Mouse (Mus musculus) heart, adult 18-20 months (tissue): ENCODE measurements around the gene Arv1. TPM values are rescaled to one million over a fixed set of nuclear protein-coding genes. Genes with fewer than 3 reads are reported as not detected.
A peak's percentile ranks its signal among the peaks of the same experiment; 100 is the strongest.

Experiments used
- DNase-seq, 2 experiments: peaks; one replicate each; pipeline ENCODE4 v3.0.0; 2021 to 2022; ENCODE audit warnings: mixed read lengths in 1 of 2
- long read RNA-seq, 2 experiments: library from polyadenylated mRNA; stranded (forward); transcript quantifications; one replicate each; pipeline ENCODE4 v2.0.0; 2021
- total RNA-seq, 2 experiments: library from RNA; stranded (reverse); gene quantifications; 2 replicates each; pipeline ENCODE4 v1.2.3; 2021

Gene Arv1
- 1 to 10 TPM; 3.6 to 4.0 TPM for total RNA-seq
- long read RNA-seq, experiment 1, partial matches to known transcripts: 2 of 5 reads
- long read RNA-seq, experiment 1, other reads (novel, unspliced or antisense): 2 of 5 reads
- long read RNA-seq, experiment 2, partial matches to known transcripts: 0 of 2 reads
- long read RNA-seq, experiment 2, other reads (novel, unspliced or antisense): 1 of 2 reads

- peak; percentile 95 to 98 for DNase-seq
Measured at GRCm38 (mm10) chr8:124721862-124722515, at the start of gene Arv1, which contains the start of gene Ttc13. Gene Arv1 (plus strand): TSS chr8:124722139. Gene Ttc13 (minus strand): TSS chr8:124721983.

DNA sequence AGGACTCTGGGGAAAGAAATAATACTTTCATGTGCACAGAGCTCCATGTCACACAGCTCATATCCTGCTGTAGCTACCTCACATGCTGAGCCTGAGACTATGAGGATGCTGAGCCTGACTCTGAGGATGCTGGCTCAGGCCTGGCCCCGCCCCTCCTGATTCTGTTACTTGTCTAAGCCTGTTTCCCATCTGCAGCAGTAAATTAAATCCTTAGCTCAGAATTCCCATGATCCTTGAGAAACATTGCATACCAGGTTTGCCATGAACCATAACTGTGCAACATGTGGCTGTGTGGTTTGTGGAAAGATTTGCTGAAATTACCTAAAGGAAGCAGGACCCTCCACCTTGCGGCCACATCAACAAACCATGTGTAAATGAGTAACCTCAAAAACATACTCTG is 49.6 kb upstream of the Arv1 start:
- DNase-seq: no peak

DNA sequence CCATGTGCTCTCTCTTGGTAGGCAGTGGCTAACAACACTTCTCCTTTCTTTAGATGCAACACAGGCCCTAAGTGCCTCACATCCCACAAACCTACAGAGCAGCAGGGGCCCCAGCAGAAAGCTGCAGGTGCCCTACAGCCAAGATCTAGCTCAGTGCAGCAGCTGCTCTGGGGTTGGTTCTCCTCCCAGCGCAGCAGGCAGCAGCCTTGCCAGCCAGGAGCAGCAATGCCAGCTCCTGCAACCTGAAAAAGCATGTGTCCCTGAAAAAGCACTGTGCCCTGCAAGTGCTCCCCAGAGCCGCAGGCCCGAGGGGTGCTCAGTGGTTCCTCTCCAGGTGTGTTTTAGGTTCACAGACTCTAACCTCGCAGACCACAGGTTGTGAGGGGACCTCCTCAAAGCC is 45.3 kb upstream of the Arv1 start:
- DNase-seq: no peak

- no peak for DNase-seq
Measured at GRCm38 (mm10) chr8:124677078-124677477, 44.9 kb upstream of the Arv1 start.

- DNase-seq: peak; percentile 76 to 89
Measured at GRCm38 (mm10) chr8:124677486-124677885, 44.5 kb upstream of the Arv1 start.

DNA sequence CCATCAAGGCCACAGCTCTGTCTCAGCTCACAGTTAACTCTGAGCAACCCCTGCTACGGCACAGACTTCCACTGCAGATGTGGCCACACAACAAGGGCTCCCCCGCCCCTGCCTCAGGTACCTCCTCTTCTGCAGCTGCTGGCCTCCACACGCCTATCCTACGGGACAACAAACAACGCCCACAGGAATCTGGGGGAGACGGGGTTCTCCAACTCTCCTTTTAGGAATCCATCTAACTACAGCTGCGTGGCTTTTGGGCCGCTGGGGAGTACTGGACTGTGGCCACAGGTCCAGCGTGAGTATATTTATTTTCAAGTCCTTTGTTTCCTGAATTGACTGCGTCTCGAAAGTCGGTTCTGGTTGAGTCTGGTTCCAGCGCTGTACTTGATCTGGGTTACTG is 43.7 kb upstream of the Arv1 start:
- no peak for DNase-seq

DNA sequence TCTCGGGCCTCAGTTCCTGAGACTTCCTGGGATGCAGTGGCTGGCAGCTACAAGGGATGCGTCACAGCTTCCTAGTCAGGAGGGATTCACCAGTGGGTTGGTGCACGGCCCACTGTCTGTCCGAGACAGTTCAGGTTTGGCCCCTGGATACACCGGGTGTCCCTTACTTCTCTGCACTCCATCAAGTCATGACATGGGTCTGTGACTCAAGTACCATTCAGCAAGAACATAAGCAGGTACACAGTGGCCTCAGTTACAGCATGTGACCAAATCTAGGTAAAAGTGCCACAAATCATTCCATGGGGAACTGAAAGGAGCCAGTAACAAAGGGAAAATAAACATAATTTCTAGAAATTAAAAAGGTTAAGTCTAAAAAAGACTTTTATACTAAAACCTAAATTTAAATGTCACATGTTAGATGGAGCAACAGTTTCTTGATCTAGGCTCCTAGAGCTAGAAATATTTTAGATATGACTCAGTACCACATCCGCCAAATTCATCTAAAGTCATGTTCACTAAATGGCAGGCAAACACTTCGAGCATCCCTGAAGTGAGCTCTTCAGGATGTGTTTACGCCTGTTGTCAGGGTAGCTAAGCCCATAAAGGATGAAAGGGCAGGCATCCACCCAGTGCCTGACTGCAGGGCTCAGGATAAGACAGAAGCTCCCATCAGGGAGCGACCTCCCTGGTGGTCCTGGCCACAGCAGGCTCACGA is 40.7 kb upstream of the Arv1 start:
- no peak for DNase-seq

GRCm38 (mm10) chr8:124681792-124682157 is 40.2 kb upstream of the Arv1 start:
- DNase-seq: no peak

GRCm38 (mm10) chr8:124682218-124682617 is 39.7 kb upstream of the Arv1 start:
- DNase-seq: no peak

GRCm38 (mm10) chr8:124688899-124689298 is 33.0 kb upstream of the Arv1 start:
- DNase-seq: no peak

DNA sequence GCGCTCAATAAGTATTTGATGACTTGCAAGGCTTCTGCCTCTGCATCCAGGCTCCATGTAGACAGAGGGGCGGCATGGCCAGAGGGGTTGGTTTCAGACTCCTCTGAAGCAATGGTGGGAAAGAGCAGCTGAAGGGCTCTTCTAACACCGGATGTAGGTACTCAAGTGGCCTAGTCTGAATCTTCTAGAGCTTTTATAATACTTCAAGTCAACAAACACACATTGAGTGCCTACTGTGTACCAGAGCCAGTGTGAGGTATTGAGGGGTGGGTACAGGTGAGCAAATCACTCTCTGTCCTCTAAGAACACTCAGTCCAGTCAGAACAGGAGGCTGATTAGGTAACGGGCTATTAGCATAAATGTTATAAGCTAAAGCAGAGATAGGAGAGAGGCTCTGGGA is 30.2 kb upstream of the Arv1 start:
- no peak for DNase-seq

DNA sequence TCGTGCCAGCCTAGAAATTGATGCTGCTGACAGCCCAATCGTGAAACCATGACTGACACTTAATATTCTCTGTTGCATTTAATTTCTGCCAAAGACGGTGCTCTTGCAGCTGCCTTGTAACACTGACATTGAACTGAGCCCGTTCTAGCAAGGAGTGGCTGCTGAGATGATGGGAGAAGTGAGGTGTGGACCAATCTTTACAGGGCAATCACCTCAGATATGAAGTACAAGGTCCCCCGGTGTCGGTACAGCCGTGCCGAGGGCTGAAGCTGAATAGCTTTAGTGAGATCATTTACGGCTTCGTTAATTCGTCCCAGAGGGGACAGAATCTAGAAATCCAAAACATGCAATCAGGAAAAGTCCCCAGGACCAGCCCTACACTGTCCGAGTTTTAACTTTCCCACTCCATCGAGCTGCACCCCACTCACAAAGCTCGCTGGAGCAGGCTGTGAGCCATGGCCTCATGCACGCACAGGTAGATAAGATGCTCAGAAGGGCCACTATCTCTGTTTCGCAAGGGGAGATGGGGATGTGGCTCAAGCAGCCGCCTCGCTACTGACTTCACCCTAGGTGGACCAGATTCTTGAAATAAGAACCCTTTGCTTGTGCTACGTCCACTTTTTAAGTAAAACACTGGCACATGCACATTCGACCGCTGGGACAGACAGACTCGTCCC is 26.4 kb upstream of the Arv1 start:
- no peak for DNase-seq

DNA sequence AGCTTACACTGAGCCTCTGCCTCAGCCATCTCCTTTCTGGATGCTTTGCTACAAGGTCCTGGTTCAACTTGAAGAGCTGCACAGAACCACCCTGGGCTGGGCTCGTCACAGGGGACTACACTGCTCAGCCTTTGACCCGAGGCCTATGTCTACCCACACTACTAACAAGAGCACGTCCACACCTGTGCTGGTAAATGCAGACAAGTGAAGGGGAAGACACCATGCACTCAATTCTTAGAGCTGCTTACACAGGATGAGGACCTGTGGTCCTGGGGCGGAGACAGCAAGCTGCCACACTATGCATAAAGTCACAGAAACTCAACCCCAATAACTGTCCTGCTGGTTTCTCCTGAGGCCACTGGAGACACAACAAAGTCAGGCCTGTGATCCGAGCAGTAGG is 21.7 kb upstream of the Arv1 start:
- DNase-seq: no peak

DNA sequence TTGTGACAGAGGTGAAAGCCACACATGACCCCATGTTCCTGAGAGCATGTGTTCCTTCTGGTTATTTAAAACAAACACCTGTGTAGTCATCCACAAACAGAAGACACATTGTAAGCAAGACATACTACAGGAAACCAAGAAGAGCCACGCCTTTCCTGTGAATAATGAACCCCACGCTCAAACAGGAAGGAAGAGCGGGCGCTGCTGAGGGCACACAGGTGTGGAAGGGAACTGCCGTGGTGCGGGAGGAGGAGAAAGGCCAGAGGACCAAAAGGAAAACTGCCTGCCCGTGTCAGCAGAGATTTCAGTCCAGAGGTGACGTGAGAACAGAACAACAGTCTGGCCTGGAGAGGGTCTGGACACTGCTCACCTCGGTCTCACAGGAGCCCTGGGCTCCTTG is 20.9 kb upstream of the Arv1 start:
- peak in 1 of 2 experiments; percentile 39 for DNase-seq

- no peak for DNase-seq
Measured at GRCm38 (mm10) chr8:124702183-124702582, 19.8 kb upstream of the Arv1 start.

DNA sequence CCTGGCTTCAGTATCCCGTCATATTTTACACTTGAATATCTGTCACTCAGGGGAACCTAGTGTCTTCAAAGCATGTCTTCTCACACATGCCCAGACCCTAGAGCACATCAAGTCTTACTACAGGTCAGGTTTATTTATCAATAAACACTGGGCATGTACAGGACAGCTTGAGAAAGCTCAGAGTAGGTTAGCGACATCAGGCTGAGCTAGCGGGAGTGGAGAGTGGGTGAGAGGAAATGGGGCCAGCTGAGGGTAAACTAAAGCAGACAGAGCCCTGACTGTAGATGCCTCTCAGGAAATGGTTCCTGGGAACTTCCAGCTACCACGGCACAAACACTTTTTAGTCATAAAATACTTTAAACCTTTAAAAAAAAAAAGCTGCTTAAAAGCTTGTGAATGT is 18.4 kb upstream of the Arv1 start:
- no peak for DNase-seq

GRCm38 (mm10) chr8:124704376-124704775 is 17.6 kb upstream of the Arv1 start:
- DNase-seq: peak in 1 of 2 experiments; percentile 55

DNA sequence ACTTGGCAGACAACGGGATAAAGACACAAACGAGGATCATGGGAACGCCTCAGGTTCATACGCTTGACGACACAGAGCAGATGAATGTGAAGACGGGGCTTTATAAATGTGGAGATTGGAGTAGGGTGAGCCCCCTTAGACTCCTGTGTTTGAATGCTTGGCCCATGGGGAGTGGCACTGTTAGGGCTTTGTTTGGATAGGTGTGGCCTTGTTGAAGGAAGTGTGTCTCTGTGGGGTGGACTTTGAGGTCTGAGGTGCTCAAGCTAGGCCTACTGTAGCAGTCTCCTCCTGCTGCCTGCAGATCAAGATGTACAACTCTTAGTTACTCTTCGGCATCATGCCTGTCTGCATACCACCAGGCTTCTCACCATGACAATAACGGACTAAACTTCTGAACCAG is 16.1 kb upstream of the Arv1 start:
- DNase-seq: no peak

- no peak for DNase-seq
Measured at GRCm38 (mm10) chr8:124713207-124713606, 8.7 kb upstream of the Arv1 start.

GRCm38 (mm10) chr8:124715736-124716135 is 6.2 kb upstream of the Arv1 start:
- no peak for DNase-seq

GRCm38 (mm10) chr8:124720133-124720532 is 1.8 kb upstream of the Arv1 start:
- no peak for DNase-seq

DNA sequence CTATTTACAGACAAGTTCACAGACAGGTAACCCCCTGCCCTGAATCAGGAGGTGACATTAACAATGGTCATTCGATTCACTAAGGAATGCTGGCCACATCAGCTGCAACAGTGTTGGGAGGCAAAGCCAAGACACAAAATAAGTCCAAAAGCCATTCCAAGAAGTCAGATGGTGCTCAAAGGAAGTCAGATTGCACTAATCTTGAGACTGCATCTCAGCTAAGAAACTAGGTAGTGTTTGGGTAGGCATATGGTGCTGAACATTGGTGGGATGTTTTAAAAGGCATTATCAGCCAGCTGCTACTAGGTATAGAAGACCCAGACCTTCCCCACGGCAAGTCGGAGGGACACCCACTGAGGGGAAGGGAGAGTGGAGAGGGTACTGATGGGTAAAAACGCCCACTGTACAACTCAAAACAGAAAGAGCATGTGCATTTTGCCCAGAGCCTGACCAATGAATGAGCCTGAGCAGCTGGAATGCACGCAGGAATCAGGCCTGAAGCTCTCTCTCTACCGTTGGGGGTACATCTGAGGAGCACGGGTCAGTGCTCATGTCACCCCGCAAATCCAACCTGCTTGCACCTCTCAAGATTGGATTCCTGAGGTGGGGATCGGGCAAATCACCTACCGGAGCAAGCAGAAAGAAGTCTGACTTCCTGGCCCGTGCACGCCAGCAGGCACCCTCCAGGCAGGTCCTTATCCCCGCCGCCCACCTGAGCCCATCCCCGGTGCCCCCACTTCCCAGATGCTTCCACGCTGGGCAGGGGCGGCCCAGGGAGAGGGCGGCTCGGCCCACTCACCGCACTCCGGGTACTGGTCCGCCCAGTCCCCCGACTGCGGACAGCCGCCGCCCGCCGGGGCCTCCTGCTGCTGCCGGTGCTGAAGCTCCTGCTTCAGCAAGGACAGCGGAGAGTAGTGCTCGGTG is 739 bp upstream of the Arv1 start:
- DNase-seq: no peak
